Mouse (Mus musculus) kidney, adult 10 weeks (tissue): ENCODE results near the gene Ndufb6. TPM values are rescaled to one million over a fixed set of nuclear protein-coding genes. Genes with fewer than 3 reads are reported as not detected.

Source experiments
- polyA plus RNA-seq: library from polyadenylated mRNA; stranded (reverse); fragments of 350-450 nt; fragmentation: Illumina TruSeq; extraction: RNeasy Lipid Tissue Mini Kit (QIAGEN cat#74804); gene quantifications from one replicate; pipeline ENCODE4 v1.2.3, GENCODE M21; 2014; ENCODE audit warnings: low read depth, low replicate concordance

The Ndufb6 gene
- 483 TPM for polyA plus RNA-seq

DNA sequence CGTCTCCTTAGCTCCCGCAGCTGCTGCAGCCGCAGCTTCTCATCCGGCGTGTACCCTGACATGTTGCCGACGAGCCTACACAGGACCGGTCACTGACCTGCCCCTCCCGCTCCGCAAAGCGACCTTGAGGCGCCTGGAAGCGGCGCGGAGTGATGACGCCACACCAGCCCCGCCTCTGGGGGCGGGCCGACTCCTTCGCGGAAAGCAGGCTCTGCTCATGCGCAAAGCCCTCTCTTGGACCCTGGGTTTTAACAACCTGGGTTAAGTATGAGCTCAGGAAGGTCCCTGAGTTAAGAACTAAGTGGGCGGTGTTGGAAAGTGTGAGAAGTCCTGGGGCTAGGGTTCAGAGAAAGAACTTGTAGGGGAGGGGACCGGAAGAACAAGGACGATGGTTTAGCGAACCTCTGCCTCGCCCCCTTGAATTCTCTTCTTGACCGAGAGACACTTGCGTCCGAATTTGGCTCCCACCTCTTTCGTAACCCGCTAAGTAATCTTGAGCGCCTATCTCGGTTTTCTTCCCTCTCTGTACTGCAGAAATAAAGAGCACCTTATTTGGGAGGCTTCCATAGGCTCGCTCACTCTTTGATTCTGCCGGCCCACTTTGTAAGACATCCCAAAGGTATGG lies at the start of gene Ndufb6:
TSS of gene Ndufb6 (minus strand) at position 146 of the 625 bp plus-strand sequence.

DNA sequence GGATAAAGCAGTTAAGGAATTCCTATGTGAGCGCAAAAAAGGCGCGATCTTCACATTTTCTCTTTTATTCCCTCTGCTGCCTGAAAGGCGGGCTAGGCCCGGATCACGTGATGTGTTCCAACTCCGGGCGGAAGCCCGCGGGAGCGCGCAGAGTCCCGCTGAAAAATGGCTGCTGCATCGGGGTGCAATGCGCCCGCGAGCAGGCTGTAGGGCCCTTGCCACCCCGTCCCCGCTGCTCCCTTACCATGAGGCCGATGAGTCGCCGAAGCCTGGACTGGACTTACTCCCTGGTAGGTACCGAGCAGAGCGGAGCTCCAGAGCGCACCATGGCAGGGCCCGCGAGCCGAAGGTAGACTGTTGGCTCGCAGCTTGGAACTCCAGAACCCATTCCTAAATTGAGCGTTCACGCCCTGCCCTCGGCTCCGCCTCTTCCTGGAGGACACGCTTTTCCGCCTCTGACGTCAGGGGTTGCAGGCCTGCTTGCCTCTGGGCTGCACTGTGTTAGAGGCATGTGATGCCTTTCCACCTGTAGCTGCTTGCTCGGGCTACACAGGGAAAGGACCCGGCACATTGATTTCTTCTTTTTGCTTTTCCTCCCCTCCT lies 9.7 kb downstream of the Ndufb6 start, which contains the start of the genes Smim27 and Topors:
TSS of gene Smim27 (plus strand) at position 150 of the 603 bp plus-strand sequence.
TSS of gene Topors (minus strand) at position 421 of the 603 bp plus-strand sequence.

DNA sequence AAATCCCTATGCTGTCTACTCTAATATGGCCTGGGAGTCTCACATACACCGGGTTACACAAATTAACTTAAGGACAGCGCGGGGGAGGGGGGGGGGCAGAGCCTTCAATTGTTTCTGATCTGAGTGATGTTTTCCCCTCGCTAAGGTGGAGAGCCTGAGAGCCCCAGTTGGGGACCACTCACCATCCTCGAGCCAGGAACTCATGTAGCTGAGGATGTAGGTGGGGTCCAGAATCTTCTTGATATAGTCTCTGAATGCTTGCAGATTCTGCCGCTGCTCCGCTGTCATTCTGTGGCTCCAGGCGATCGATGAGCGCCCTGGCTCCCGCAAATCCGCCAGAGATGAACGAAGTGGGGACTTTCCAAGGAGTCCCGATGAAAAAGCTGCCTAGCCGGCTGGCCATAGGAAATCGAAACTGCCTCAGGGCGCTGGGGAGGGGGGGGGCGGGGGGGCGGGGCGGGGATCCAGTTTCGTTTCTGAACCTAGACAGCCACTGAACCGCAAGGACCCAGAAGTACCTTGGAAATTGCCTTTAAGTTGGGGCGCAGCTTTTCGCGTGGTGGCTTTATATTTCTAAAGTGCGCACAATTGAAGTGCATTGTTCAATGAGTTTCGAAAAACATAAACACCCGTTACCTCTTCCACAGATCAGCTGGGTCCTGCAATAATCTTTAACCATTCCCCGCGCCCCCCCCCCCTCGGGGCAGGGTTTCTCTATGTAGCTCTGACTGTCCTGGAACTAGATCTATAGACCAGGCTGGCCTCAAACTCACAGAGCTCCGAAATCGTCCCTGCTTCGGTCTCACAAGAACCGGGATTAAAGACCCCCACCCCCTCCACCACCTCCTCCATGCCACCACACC lies 39.6 kb downstream of the Ndufb6 start, which contains the start of gene Ddx58:
TSS of gene Ddx58 (minus strand) at position 420 of the 863 bp plus-strand sequence.

Other genes with a start within 250 kb of the Ndufb6 start
- 137 TPM for gene Aco1, start 136.3 kb downstream of the Ndufb6 start, polyA plus RNA-seq
- 37.6 TPM for gene Ddx58, start 39.6 kb downstream of the Ndufb6 start, polyA plus RNA-seq
- 19.3 TPM for gene Smim27, start 9.8 kb downstream of the Ndufb6 start, polyA plus RNA-seq
- gene Topors, start 9.6 kb downstream of the Ndufb6 start, polyA plus RNA-seq: 46.4 TPM
- 0.69 TPM for gene Tmem215, start 192.8 kb upstream of the Ndufb6 start, polyA plus RNA-seq